11 mouse cellular contexts compared by ENCODE assay signal in genomic region chr4:128617363-128618120, GRCm38 (mm10). TPM values are rescaled to one million over a fixed set of nuclear protein-coding genes. Genes with fewer than 3 reads are reported as not detected.
DNase-seq lines count a peak whose midpoint lies in the region; ATAC-seq lines count a peak whose summit lies in the region.
"Had no signal": no experiment of that assay in that cellular context is flagged by ENCODE, and none has a peak within 500 bp of the region (broad histone marks: within the 10 kb centered on the region; RNA-seq: fewer than 3 reads in every experiment).

No protein-coding gene starts in this region.

- 41% methylated on average over 17 of the region's 17 CpGs for WGBS in heart, embryonic 13.5 days
- 39% methylated on average over 17 of the region's 17 CpGs for WGBS in liver, embryonic 11.5 days

- intact Hi-C loops in heart, postnatal 14 days (cut with DNase I) = no loop called here

- no peak for DNase-seq in heart, postnatal 14 days
- peak; percentile 35 for DNase-seq in CD4-positive helper T cell, adult 2 months (ENCODE audit: low read depth, low spot score)
- DNase-seq in liver, embryonic 11.5 days (ENCODE audit: low spot score) = no peak
- no peak for DNase-seq in right cerebral cortex, postnatal 14 days
- no peak for DNase-seq in layer of hippocampus, adult 9-11 months
- DNase-seq in gastrocnemius, postnatal 4 days (ENCODE audit: low spot score in 2 of 2) = no peak
- DNase-seq: gastrocnemius, postnatal 10 days had no signal

- peaks cover 45% of the 10 kb centered on the region for H3K27me3 ChIP-seq in heart, embryonic 13.5 days (replicated peaks)
- H3K27me3 ChIP-seq in liver, embryonic 11.5 days (replicated peaks; ENCODE audit: control insufficient read depth, insufficient read depth, low read length) = peaks cover 21% of the 10 kb centered on the region

- H3K4me1 ChIP-seq in heart, embryonic 13.5 days = peaks cover 14% of the 10 kb centered on the region
- H3K4me1 ChIP-seq in liver, embryonic 11.5 days (replicated peaks; ENCODE audit: control insufficient read depth, insufficient read depth, low read length) = peaks cover 12% of the 10 kb centered on the region

- no peaks in the 10 kb centered on the region for H3K9me3 ChIP-seq in heart, embryonic 13.5 days
- H3K9me3 ChIP-seq in liver, embryonic 11.5 days (ENCODE audit: control insufficient read depth, low read length) = no peaks in the 10 kb centered on the region

- no peaks in the 10 kb centered on the region for H3K36me3 ChIP-seq in heart, embryonic 13.5 days
- no peaks in the 10 kb centered on the region for H3K36me3 ChIP-seq in liver, embryonic 11.5 days (ENCODE audit: control insufficient read depth, insufficient read depth, low read length)

- H3K4me2 ChIP-seq in heart, embryonic 13.5 days = peak overlapping the region; percentile 12; the same call in 1 of the 2 replicates
- peak overlapping the region; percentile 37 for H3K4me2 ChIP-seq in liver, embryonic 11.5 days

- H3K9ac ChIP-seq in heart, embryonic 13.5 days = no peak overlapping the region
- H3K9ac ChIP-seq in liver, embryonic 11.5 days (ENCODE audit: low read depth, low read length) = no peak overlapping the region

- no peak for ATAC-seq in heart, embryonic 13.5 days (ENCODE audit: extremely low read depth, insufficient number of reproducible peaks, low FRiP score, low TSS enrichment)
- peak; percentile 62 for ATAC-seq in granulocyte monocyte progenitor cell, adult 5-6 weeks (replicated peaks; ENCODE audit: poor library complexity, severe bottlenecking)
- ATAC-seq in liver, embryonic 11.5 days (replicated peaks; ENCODE audit: low FRiP score) = 0 out of 2 replicates have a peak, but pooled peaks have one; percentile 21
- ATAC-seq: midbrain, embryonic 16.5 days had no signal

- no peak overlapping the region for H3K27ac ChIP-seq in heart, embryonic 13.5 days (replicated peaks)
- peak overlapping the region; percentile 9; the same call in 1 of the 2 replicates for H3K27ac ChIP-seq in liver, embryonic 11.5 days (ENCODE audit: low read depth, low read length)

- H3K4me3 ChIP-seq in heart, embryonic 13.5 days = no peak overlapping the region
- H3K4me3 ChIP-seq in liver, embryonic 11.5 days (ENCODE audit: low read depth, low read length) = peak overlapping the region; percentile 4; the same call in 1 of the 2 replicates

RNA-seq across cellular contexts. Expression of gene Tlr12, which starts 0.9 kb away (rescaled TPM):
- 0.25 and 0.43 TPM in 2 replicates for polyA plus RNA-seq in heart, embryonic 13.5 days (2015; fragmentation: Nextera tagmentation; extraction: Ambion mirVana)
- total RNA-seq in heart, postnatal 14 days (2021) = under 1 TPM in 1 of 2 experiments, not detected in 1; 0.76 TPM
- total RNA-seq in granulocyte monocyte progenitor cell, adult 5-6 weeks (2014; fragmentation: Nextera tagmentation) = 0.82 and 2.3 TPM in 2 replicates
- 0.13 TPM in 1 of 2 replicates, not detected in the other for total RNA-seq in granulocyte monocyte progenitor cell, adult 5-6 weeks (2017)
- 0.81 and 0.88 TPM in 2 replicates for polyA plus RNA-seq in liver, embryonic 11.5 days (2014; fragmentation: Nextera tagmentation; extraction: Ambion mirVana)
- under 1 TPM; 0.07 to 0.26 TPM for total RNA-seq in gastrocnemius, postnatal 4 days (2021)
- total RNA-seq: ES-E14 had no signal

RNA-seq across cellular contexts. Expression of gene Zscan20, which starts 7.6 kb away (rescaled TPM):
- 2.7 and 2.9 TPM in 2 replicates for polyA plus RNA-seq in heart, embryonic 13.5 days (2015; fragmentation: Nextera tagmentation; extraction: Ambion mirVana)
- total RNA-seq in heart, postnatal 14 days (2021) = 1 to 10 TPM; 4.4 to 4.7 TPM
- total RNA-seq in granulocyte monocyte progenitor cell, adult 5-6 weeks (2014; fragmentation: Nextera tagmentation) = 3.0 and 11.8 TPM in 2 replicates
- 2.2 and 3.0 TPM in 2 replicates for total RNA-seq in granulocyte monocyte progenitor cell, adult 5-6 weeks (2017)
- 2.4 and 3.9 TPM in 2 replicates for polyA plus RNA-seq in liver, embryonic 11.5 days (2014; fragmentation: Nextera tagmentation; extraction: Ambion mirVana)
- total RNA-seq in gastrocnemius, postnatal 4 days (2021) = 1 to 10 TPM; 4.4 to 4.6 TPM

RNA-seq across cellular contexts. Expression of gene Phc2, which starts 37.0 kb away (rescaled TPM):
- 9.9 and 16.7 TPM in 2 replicates for polyA plus RNA-seq in heart, embryonic 13.5 days (2015; fragmentation: Nextera tagmentation; extraction: Ambion mirVana)
- total RNA-seq in heart, postnatal 14 days (2021) = 10 to 100 TPM; 51.0 to 55.5 TPM
- total RNA-seq in granulocyte monocyte progenitor cell, adult 5-6 weeks (2014; fragmentation: Nextera tagmentation) = 33.7 and 47.2 TPM in 2 replicates
- total RNA-seq in granulocyte monocyte progenitor cell, adult 5-6 weeks (2017) = 8.7 and 17.5 TPM in 2 replicates
- polyA plus RNA-seq in liver, embryonic 11.5 days (2014; fragmentation: Nextera tagmentation; extraction: Ambion mirVana) = 39.3 and 40.4 TPM in 2 replicates
- 10 to 100 TPM; 47.2 to 52.7 TPM for total RNA-seq in gastrocnemius, postnatal 4 days (2021)
